Mouse (Mus musculus): ENCODE results near the gene Rplp1. TPM values are rescaled to one million over a fixed set of nuclear protein-coding genes. Genes with fewer than 3 reads are reported as not detected.

The Rplp1 gene
- polyA plus RNA-seq, 1 experiment = 1,808 TPM

DNA sequence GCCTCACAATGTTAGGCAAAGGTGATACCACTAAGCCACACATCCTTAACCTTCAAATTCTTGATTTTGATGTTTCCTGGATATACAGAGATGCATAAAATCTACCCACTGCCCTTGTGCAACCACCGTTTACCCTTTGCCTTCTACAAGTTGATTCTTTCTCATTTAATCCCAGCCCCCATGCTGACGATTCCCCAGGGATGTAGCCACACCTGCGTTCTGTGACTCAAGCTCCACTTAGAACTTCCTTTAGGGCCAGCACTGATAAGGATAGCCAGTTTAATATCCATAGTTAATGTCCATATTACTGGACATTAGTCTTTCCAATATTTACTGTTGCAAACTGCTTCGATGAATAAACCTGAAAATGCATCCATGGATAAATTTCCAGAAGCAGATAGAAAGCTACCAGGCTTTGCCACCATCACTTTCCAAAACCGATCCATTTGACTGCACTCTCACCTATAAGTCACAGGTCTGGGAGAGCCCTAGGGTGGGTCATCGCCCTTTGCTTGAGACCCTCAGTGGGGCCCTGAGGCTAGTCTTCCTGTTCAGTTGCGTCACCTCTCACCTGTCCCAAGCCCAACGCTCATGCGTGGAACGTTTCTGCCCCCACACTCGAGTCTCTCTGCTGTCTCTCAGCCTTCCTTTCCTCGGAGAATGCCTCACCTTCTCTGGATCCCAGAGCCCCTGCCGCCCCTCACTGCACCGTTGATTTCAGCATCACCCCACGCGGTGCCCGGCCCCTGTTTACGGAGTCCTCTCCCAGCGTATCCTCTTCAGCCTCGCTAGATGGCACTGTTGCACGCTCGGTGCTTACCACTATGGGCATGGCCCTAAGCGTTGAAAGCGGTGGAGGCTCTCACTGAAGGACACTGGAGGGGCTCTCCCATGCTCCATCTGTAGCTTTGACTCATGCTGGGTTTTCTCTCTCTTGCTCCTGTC lies 33.3 kb upstream of the Rplp1 start:
- H3K36me3 ChIP-seq (ENCODE audit: control insufficient read depth, insufficient read depth, low read length) = no peaks in the 10 kb centered on the region; the same call in 1 of the 2 replicates

DNA sequence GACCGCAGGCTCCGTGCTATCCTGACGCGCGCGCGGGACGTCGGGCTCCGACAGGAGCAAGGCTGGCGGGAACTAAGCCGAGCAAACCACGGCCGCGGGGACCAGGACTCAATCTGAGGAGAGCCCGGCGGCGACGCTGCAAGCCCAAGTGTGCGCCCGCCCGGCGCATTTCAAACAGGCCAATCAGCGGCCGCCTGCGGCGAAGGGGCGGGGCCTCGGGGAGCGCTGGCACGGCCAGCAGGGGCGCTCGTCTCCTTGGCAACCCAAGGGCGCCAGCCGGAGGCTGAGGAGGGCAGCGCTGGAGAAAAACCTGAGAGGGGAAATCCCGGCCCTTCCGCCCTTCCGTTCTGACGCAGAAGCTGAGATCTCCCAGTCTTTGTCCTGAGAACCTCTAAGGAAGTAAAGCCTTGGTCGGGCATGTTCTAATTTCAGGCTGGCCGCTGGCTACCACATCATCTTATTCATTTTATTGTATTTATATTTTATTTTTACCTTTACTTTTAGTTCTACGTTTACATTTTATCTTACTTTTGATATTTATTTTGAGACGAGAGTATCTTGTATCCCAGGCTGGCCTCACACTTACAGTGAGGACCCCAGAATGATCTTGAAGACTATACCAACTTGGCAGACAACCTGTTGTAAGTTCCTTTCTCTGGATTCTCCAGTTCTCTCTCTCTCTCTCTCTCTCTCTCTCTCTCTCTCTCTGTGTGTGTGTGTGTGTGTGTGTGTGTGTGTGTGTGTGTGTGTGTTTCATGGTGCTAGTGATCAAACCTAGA lies 32.5 kb upstream of the Rplp1 start, which contains the start of gene Kif23:
TSS of gene Kif23 (minus strand) at position 152 of the 779 bp plus-strand sequence.
- TF ChIP-seq CTCF (IDR thresholded peaks at IDR 0.05; ENCODE audit: control insufficient read depth, insufficient read depth, insufficient replicate concordance, low read depth, low read length) = peak; percentile 37; the same call in 1 of the 2 replicates
- TF ChIP-seq POLR2A (IDR thresholded peaks at IDR 0.05; ENCODE audit: control insufficient read depth, low read depth, low read length) = peak; percentile 85
- peak within 1 kb of the TSS; percentile 74 for H3K27ac ChIP-seq (ENCODE audit: control insufficient read depth, insufficient read depth, low read depth, low read length)
- H3K4me3 ChIP-seq (ENCODE audit: control insufficient read depth, low read depth, low read length) = peak within 1 kb of the TSS; percentile 88
- peaks cover 9% of the 10 kb centered on the region for H3K4me1 ChIP-seq (ENCODE audit: control insufficient read depth, insufficient read depth, low read length)
- H3K27me3 ChIP-seq (ENCODE audit: control insufficient read depth, insufficient read depth, low read length) = no peaks in the 10 kb centered on the region
- no peaks in the 10 kb centered on the region; the same call in 1 of the 2 replicates for H3K36me3 ChIP-seq (ENCODE audit: control insufficient read depth, insufficient read depth, low read length)

More for the DNA sequence above, 33.3 kb upstream of the Rplp1 start:
- peak overlapping the region; percentile 74 for H3K27ac ChIP-seq (ENCODE audit: control insufficient read depth, insufficient read depth, low read depth, low read length)
- H3K4me3 ChIP-seq (ENCODE audit: control insufficient read depth, low read depth, low read length) = peak overlapping the region; percentile 88
- TF ChIP-seq CTCF (IDR thresholded peaks at IDR 0.05; ENCODE audit: control insufficient read depth, insufficient read depth, insufficient replicate concordance, low read depth, low read length) = peak; percentile 87; the same call in 1 of the 2 replicates
- no peak for TF ChIP-seq POLR2A (IDR thresholded peaks at IDR 0.05; ENCODE audit: control insufficient read depth, low read depth, low read length)
- peaks cover 9% of the 10 kb centered on the region for H3K4me1 ChIP-seq (ENCODE audit: control insufficient read depth, insufficient read depth, low read length)
- no peaks in the 10 kb centered on the region for H3K27me3 ChIP-seq (ENCODE audit: control insufficient read depth, insufficient read depth, low read length)

DNA sequence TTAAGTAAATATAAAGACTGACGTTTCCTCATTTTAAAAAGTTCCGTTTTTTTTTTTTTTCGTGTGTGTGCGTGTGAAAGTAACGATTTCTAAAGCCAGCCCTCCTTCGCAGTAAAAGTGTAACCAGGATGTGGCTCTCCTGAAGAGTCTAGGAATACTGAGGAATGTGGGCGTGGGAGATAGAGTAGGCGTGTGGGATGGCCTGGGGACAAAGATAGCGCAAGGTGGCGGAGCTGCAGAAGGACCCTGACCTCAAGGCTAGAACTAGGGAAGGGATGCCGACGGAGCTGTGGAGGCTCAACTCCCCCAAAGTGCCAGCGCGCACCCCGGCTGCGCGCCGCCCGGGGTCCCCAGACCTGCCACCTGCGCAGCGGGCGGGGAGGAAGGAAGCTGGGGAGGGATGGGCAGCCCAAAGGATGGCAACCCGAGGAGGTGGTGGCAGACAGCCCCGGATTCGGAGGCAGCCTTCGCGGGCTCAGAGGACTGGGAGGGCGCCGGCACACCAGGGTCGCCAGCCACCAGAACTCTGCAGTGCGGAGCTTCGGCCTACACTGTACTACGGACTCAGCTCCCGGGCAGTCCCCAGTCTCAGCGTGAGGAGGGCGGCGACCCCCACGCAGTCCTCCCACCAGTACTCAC lies 31.8 kb upstream of the Rplp1 start:
- H3K4me1 ChIP-seq (ENCODE audit: control insufficient read depth, insufficient read depth, low read length) = peaks cover 9% of the 10 kb centered on the region
- TF ChIP-seq CTCF (IDR thresholded peaks at IDR 0.05; ENCODE audit: control insufficient read depth, insufficient read depth, insufficient replicate concordance, low read depth, low read length) = no peak
- no peak for TF ChIP-seq POLR2A (IDR thresholded peaks at IDR 0.05; ENCODE audit: control insufficient read depth, low read depth, low read length)
- no peaks in the 10 kb centered on the region for H3K27me3 ChIP-seq (ENCODE audit: control insufficient read depth, insufficient read depth, low read length)
- H3K36me3 ChIP-seq (ENCODE audit: control insufficient read depth, insufficient read depth, low read length) = no peaks in the 10 kb centered on the region; the same call in 1 of the 2 replicates
- peak overlapping the region; percentile 88 for H3K4me3 ChIP-seq (ENCODE audit: control insufficient read depth, low read depth, low read length)
- H3K27ac ChIP-seq (ENCODE audit: control insufficient read depth, insufficient read depth, low read depth, low read length) = peak overlapping the region; percentile 45

DNA sequence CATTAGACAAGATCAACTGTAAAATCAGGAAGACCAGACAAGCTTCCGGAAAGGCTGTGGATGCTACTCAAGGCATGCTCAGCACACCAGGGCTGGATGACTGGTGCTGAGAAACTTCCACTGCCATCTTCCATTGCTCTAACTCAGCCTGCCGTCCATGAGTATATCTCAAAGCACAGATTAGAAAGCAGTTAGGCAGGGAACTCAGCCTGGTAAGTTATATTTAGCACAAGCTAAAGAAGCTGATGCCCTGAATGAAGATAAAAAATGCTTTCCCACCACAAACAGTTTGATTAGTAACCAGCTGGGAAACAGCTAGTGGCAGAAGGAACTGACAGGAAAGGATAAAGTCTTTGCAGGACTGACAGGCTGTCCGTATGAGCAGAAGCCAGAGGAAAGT lies 26.7 kb upstream of the Rplp1 start:
- Histone ChIP-seq H3K36me3 (ENCODE audit: control insufficient read depth, insufficient read depth, low read length) (no peaks in the 10 kb centered on the region; the same call in none of the 2 replicates), H3K4me1 (ENCODE audit: control insufficient read depth, insufficient read depth, low read length) (no peaks in the 10 kb centered on the region), H3K27me3 (ENCODE audit: control insufficient read depth, insufficient read depth, low read length) (no peaks in the 10 kb centered on the region), H3K27ac (ENCODE audit: control insufficient read depth, insufficient read depth, low read depth, low read length) (no peak overlapping the region), H3K4me3 (ENCODE audit: control insufficient read depth, low read depth, low read length) (no peak overlapping the region)
- TF ChIP-seq CTCF (IDR thresholded peaks at IDR 0.05; ENCODE audit: control insufficient read depth, insufficient read depth, insufficient replicate concordance, low read depth, low read length) (no peak), POLR2A (IDR thresholded peaks at IDR 0.05; ENCODE audit: control insufficient read depth, low read depth, low read length) (no peak)

DNA sequence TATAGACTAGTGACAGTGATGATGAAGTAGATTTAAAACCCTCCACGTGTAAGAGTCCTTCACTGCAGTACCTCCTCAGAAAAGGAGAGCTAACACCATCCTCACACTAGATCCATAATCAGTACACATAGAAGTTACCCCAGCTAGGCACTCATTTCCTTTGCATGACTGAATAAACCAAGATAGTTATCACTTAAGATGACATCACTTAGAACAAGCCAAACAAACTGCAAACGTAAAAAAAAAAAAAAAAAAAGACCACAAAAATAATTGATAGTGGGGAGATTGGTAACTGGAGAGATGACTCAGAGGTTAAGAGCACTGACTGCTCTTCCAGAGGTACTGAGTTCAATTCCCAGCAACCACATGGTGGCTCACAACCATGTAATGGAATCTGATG lies 19.0 kb upstream of the Rplp1 start:
- TF ChIP-seq POLR2A (IDR thresholded peaks at IDR 0.05; ENCODE audit: control insufficient read depth, low read depth, low read length) (no peak), CTCF (IDR thresholded peaks at IDR 0.05; ENCODE audit: control insufficient read depth, insufficient read depth, insufficient replicate concordance, low read depth, low read length) (no peak)
- no peaks in the 10 kb centered on the region for H3K4me1 ChIP-seq (ENCODE audit: control insufficient read depth, insufficient read depth, low read length)
- no peaks in the 10 kb centered on the region for H3K36me3 ChIP-seq (ENCODE audit: control insufficient read depth, insufficient read depth, low read length)
- no peak overlapping the region for H3K4me3 ChIP-seq (ENCODE audit: control insufficient read depth, low read depth, low read length)
- H3K27ac ChIP-seq (ENCODE audit: control insufficient read depth, insufficient read depth, low read depth, low read length) = no peak overlapping the region
- no peaks in the 10 kb centered on the region for H3K27me3 ChIP-seq (ENCODE audit: control insufficient read depth, insufficient read depth, low read length)

DNA sequence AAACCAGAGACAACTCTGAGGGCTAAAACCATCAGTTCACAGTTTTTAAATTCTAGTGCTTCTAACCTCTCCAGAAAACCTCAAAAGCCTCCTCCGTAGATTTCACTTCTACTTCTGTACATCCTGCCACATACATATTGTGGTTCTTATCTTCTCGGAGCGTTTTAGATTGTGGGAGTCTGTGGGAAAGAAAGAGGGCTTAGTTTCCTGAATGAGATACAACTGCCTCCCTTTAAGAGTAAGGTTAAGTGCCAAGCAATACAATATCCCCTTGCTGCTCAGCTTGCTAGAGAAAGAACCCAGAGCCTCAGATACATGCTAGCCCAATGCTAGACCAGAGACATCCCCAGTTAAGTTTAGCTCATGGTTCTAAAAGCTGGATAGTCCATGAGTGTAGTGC lies 17.7 kb upstream of the Rplp1 start:
- H3K27ac ChIP-seq (ENCODE audit: control insufficient read depth, insufficient read depth, low read depth, low read length) = no peak overlapping the region
- H3K27me3 ChIP-seq (ENCODE audit: control insufficient read depth, insufficient read depth, low read length) = no peaks in the 10 kb centered on the region
- no peaks in the 10 kb centered on the region for H3K4me1 ChIP-seq (ENCODE audit: control insufficient read depth, insufficient read depth, low read length)
- H3K36me3 ChIP-seq (ENCODE audit: control insufficient read depth, insufficient read depth, low read length) = no peaks in the 10 kb centered on the region
- TF ChIP-seq CTCF (IDR thresholded peaks at IDR 0.05; ENCODE audit: control insufficient read depth, insufficient read depth, insufficient replicate concordance, low read depth, low read length) (no peak), POLR2A (IDR thresholded peaks at IDR 0.05; ENCODE audit: control insufficient read depth, low read depth, low read length) (no peak)
- no peak overlapping the region for H3K4me3 ChIP-seq (ENCODE audit: control insufficient read depth, low read depth, low read length)

All from testis, adult 2 months (tissue).